Comparison of ENCODE assay signal across 23 mouse cellular contexts in the genomic region with DNA sequence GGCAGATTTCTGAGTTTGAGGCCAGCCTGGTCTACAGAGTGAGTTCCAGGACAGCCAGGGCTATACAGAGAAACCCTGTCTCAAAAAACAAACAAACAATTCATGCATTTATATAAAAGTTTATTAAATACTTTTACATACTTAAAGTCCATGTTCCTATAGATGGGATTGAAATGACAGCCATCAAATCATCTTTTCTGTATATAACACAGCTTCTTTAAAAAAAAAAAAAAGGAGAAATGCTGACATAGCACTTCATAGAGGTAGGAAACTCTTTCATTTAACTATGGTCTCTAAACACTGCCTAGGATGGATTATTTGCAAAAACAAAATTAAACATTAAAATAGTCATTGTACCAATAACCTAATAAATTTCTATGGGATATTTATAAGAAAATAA. TPM values are rescaled to one million over a fixed set of nuclear protein-coding genes. Genes with fewer than 3 reads are reported as not detected.
DNase-seq lines count a peak whose midpoint lies in the region; ATAC-seq and TF ChIP-seq lines count a peak whose summit lies in the region.
"Had no signal": no experiment of that assay in that cellular context is flagged by ENCODE, and none has a peak within 500 bp of the region (broad histone marks: within the 10 kb centered on the region; RNA-seq: fewer than 3 reads in every experiment).

No protein-coding gene starts in this region.

- dilution Hi-C loops in CH12.LX (cut with MboI; ENCODE audit: extremely low pct_ligation_motif_present, extremely low pct_unique_long_range_greater_than_20kb, low sequenced_read_pairs) = no loop called here

- no peak for ATAC-seq in midbrain, embryonic 11.5 days (ENCODE audit: low FRiP score)
- ATAC-seq in midbrain, embryonic 15.5 days (replicated peaks) = no peak
- ATAC-seq: activated CD4-positive, CD25-positive, alpha-beta regulatory T cell, adult 4 months; CD4-positive, CD25-positive, alpha-beta regulatory T cell, adult 4 months; Patski had no signal

- no peak overlapping the region for H3K4me2 ChIP-seq in midbrain, embryonic 11.5 days
- H3K4me2 ChIP-seq in midbrain, embryonic 15.5 days = no peak overlapping the region
- H3K4me2 ChIP-seq in CH12.LX (ENCODE audit: insufficient read depth, low read depth, poor library complexity, severe bottlenecking) = no peak overlapping the region

- H3K36me3 ChIP-seq in midbrain, embryonic 11.5 days (ENCODE audit: control insufficient read depth, insufficient read depth, low read length) = no peaks in the 10 kb centered on the region
- no peaks in the 10 kb centered on the region for H3K36me3 ChIP-seq in midbrain, embryonic 15.5 days (replicated peaks)
- H3K36me3 ChIP-seq in CH12.LX (replicated peaks in 1 of 2; ENCODE audit: control insufficient read depth in 1 of 2, insufficient read depth in 1 of 2, low read length in 1 of 2) = no peaks in the 10 kb centered on the region
- H3K36me3 ChIP-seq in ES-E14 (ENCODE audit: control insufficient read depth, insufficient read depth, low read length, poor library complexity, severe bottlenecking) = no peaks in the 10 kb centered on the region
- no peaks in the 10 kb centered on the region for H3K36me3 ChIP-seq in embryonic facial prominence, embryonic 10.5 days (replicated peaks)
- H3K36me3 ChIP-seq: G1E had no signal

- no peak overlapping the region for H3K27ac ChIP-seq in midbrain, embryonic 11.5 days (ENCODE audit: low read depth, low read length)
- H3K27ac ChIP-seq in midbrain, embryonic 15.5 days = no peak overlapping the region
- H3K27ac ChIP-seq in CH12.LX (ENCODE audit: insufficient read depth, low read depth) (no peak overlapping the region), ES-E14 (ENCODE audit: insufficient read depth, low read depth, low read length, poor library complexity, severe bottlenecking) (no peak overlapping the region)
- H3K27ac ChIP-seq in embryonic facial prominence, embryonic 10.5 days (replicated peaks) = no peak overlapping the region

- peak; percentile 51 for DNase-seq in midbrain, embryonic 11.5 days (ENCODE audit: low spot score, missing footprints)
- DNase-seq in CH12.LX (ENCODE audit: extremely low read depth) = no peak
- DNase-seq in ES-E14 (ENCODE audit: low read depth, low spot score) = no peak
- no peak for DNase-seq in gastrocnemius, postnatal 14 days
- no peak for DNase-seq in embryonic facial prominence, embryonic 10.5 days (ENCODE audit: low spot score)
- DNase-seq: adrenal gland, adult 2 months; adrenal gland, adult 8-10 months; adrenal gland, postnatal 10 days; adrenal gland, postnatal 14 days; adrenal gland, postnatal 25 days; adrenal gland, postnatal 36 days; B cell, adult 2 months; cerebellum, adult 11 months; cerebellum, adult 11-12 months; cerebellum, adult 18-20 months; cerebellum, adult 2 months; cerebellum, adult 8-10 months had no signal

- H3K9me3 ChIP-seq in midbrain, embryonic 11.5 days (ENCODE audit: control insufficient read depth, low read length) = peaks cover 3% of the 10 kb centered on the region; the same call in 1 of the 2 replicates
- no peaks in the 10 kb centered on the region for H3K9me3 ChIP-seq in midbrain, embryonic 15.5 days
- H3K9me3 ChIP-seq in CH12.LX (replicated peaks; ENCODE audit: low read length) (peaks cover 10% of the 10 kb centered on the region), ES-E14 (ENCODE audit: control insufficient read depth, insufficient read depth, low read depth, low read length) (no peaks in the 10 kb centered on the region)
- peaks cover 6% of the 10 kb centered on the region; the same call in 1 of the 2 replicates for H3K9me3 ChIP-seq in embryonic facial prominence, embryonic 10.5 days

- TF ChIP-seq CTCF in CH12.LX (conservative IDR thresholded peaks at IDR 0.05 in 1 of 2, IDR thresholded peaks at IDR 0.05 in 1 of 2; ENCODE audit: low read depth in 2 of 2, low read length in 2 of 2) = no peak

- intact Hi-C loops in gastrocnemius, postnatal 14 days (cut with DNase I; ENCODE audit: low total_unique reads) = no loop called here

- TF ChIP-seq EP300 in CH12.LX (IDR thresholded peaks at IDR 0.05; ENCODE audit: low read length) = no peak

- H3K27me3 ChIP-seq in midbrain, embryonic 11.5 days (ENCODE audit: control insufficient read depth, insufficient read depth, low read length) = no peaks in the 10 kb centered on the region
- H3K27me3 ChIP-seq in midbrain, embryonic 15.5 days (replicated peaks) = no peaks in the 10 kb centered on the region
- no peaks in the 10 kb centered on the region for H3K27me3 ChIP-seq in CH12.LX (replicated peaks)
- H3K27me3 ChIP-seq in embryonic facial prominence, embryonic 10.5 days (replicated peaks; ENCODE audit: low read depth, poor library complexity, severe bottlenecking) = no peaks in the 10 kb centered on the region
- H3K27me3 ChIP-seq: Patski had no signal

- in situ Hi-C loops in CH12.LX (cut with MboI; ENCODE audit: low pct_ligation_motif_present, low pct_unique_long_range_greater_than_20kb, low sequenced_read_pairs) (no loop called here), ES-E14 (cut with MboI; ENCODE audit: low sequenced_read_pairs in 2 of 2, unreplicated experiment in 2 of 2) (no loop called here)

- no peaks in the 10 kb centered on the region for H3K79me2 ChIP-seq in CH12.LX (replicated peaks; ENCODE audit: control insufficient read depth, extremely low read depth, insufficient read depth, poor library complexity, severe bottlenecking)

- H3K4me1 ChIP-seq in midbrain, embryonic 11.5 days (ENCODE audit: control insufficient read depth, insufficient read depth, low read length) = no peaks in the 10 kb centered on the region
- no peaks in the 10 kb centered on the region for H3K4me1 ChIP-seq in midbrain, embryonic 15.5 days
- no peaks in the 10 kb centered on the region for H3K4me1 ChIP-seq in CH12.LX (ENCODE audit: control insufficient read depth in 1 of 2, insufficient read depth in 2 of 2)
- H3K4me1 ChIP-seq in ES-E14 (ENCODE audit: control insufficient read depth in 2 of 2, insufficient read depth in 2 of 2, low read length in 2 of 2, poor library complexity in 1 of 2) = no peaks in the 10 kb centered on the region; a peak in 1 of 4 replicates
- no peaks in the 10 kb centered on the region for H3K4me1 ChIP-seq in embryonic facial prominence, embryonic 10.5 days

- no peak overlapping the region for H3K9ac ChIP-seq in midbrain, embryonic 11.5 days (ENCODE audit: low read length)
- H3K9ac ChIP-seq in midbrain, embryonic 15.5 days = no peak overlapping the region
- H3K9ac ChIP-seq in CH12.LX (ENCODE audit: insufficient read depth, low read depth) (no peak overlapping the region), ES-E14 (ENCODE audit: insufficient read depth, low read depth, low read length, poor library complexity, severe bottlenecking) (no peak overlapping the region)

- no peak overlapping the region for H3K4me3 ChIP-seq in midbrain, embryonic 11.5 days (ENCODE audit: low read depth, low read length)
- H3K4me3 ChIP-seq in midbrain, embryonic 15.5 days = no peak overlapping the region
- H3K4me3 ChIP-seq in CH12.LX (replicated peaks in 1 of 3; ENCODE audit: low read depth in 2 of 3, low read length in 2 of 3, poor library complexity in 1 of 3) = no peak overlapping the region
- no peak overlapping the region for H3K4me3 ChIP-seq in ES-E14 (ENCODE audit: insufficient read depth in 1 of 2, low read depth in 1 of 2, low read length in 2 of 2, poor library complexity in 1 of 2, severe bottlenecking in 1 of 2)
- no peak overlapping the region for H3K4me3 ChIP-seq in embryonic facial prominence, embryonic 10.5 days

- no peak for TF ChIP-seq POLR2A in CH12.LX (IDR thresholded peaks at IDR 0.05; ENCODE audit: low read depth, low read length)

- TF ChIP-seq RAD21 in CH12.LX (IDR thresholded peaks at IDR 0.05; ENCODE audit: low read depth, low read length) = no peak

TF ChIP-seq in CH12.LX, 34 proteins besides CTCF, POLR2A, EP300 and RAD21:
- TF ChIP-seq USF2 (conservative IDR thresholded peaks at IDR 0.05; ENCODE audit: low read depth, low read length) (no peak), TBP (conservative IDR thresholded peaks at IDR 0.05; ENCODE audit: low read depth, low read length) (no peak), MAFK (IDR thresholded peaks at IDR 0.05; ENCODE audit: insufficient replicate concordance, low read length) (0 out of 2 replicates have a peak, but pooled peaks have one; percentile 44), HCFC1 (IDR thresholded peaks at IDR 0.05; ENCODE audit: low read depth, low read length) (no peak), ZC3H11A (IDR thresholded peaks at IDR 0.05; ENCODE audit: low read depth, low read length) (no peak), E2F4 (IDR thresholded peaks at IDR 0.05; ENCODE audit: insufficient replicate concordance, low read depth, low read length) (no peak)
TF ChIP-seq in CH12.LX: peak in this region for 1.

TF ChIP-seq in ES-E14, 5 proteins besides CTCF, POLR2A, EP300 and RAD21:
- no peak for TF ChIP-seq HCFC1 (IDR thresholded peaks at IDR 0.05; ENCODE audit: borderline replicate concordance, insufficient read depth, low read length)
- peak; percentile 70 for TF ChIP-seq MAFK (IDR thresholded peaks at IDR 0.05; ENCODE audit: insufficient read depth, low read depth, low read length)

RNA-seq across cellular contexts. Expression of gene Gm10320, which starts 43.1 kb away (rescaled TPM):
- 0.88 and 1.0 TPM in 2 replicates for polyA plus RNA-seq in midbrain, embryonic 11.5 days (2014; fragmentation: Nextera tagmentation; extraction: Ambion mirVana)
- 0.56 and 1.1 TPM in 2 replicates for polyA plus RNA-seq in midbrain, embryonic 15.5 days (2015; fragmentation: Nextera tagmentation; extraction: Ambion mirVana)
- 6.1 and 8.0 TPM in 2 replicates for total RNA-seq in CH12.LX (2012; rRNA removed)
- total RNA-seq in CH12.LX (2014; rRNA removed) = 11.6 and 13.4 TPM in 2 replicates
- polyA plus RNA-seq in CH12.LX (2012; ENCODE audit: insufficient read length, low read depth) = 1.2 and 1.8 TPM in 2 replicates
- 5.6 and 8.9 TPM in 2 replicates for total RNA-seq in ES-E14 (2012; rRNA removed)
- not detected for total RNA-seq in gastrocnemius, postnatal 14 days (2021)
- polyA plus RNA-seq in embryonic facial prominence, embryonic 10.5 days (2016; fragmentation: Nextera tagmentation; extraction: Ambion mirVana) = 0.79 and 0.88 TPM in 2 replicates
- total RNA-seq: adrenal gland, adult 18-20 months; adrenal gland, adult 2 months; adrenal gland, postnatal 14 days; adrenal gland, postnatal 25 days had no signal
